Mouse (Mus musculus) hindbrain, embryonic 11.5 days (tissue): ENCODE measurements around the gene Arhgef12. TPM values are rescaled to one million over a fixed set of nuclear protein-coding genes. Genes with fewer than 3 reads are reported as not detected.
A peak's percentile ranks its signal among the peaks of the same experiment; 100 is the strongest.

ENCODE experiments used
- ATAC-seq: fragments of 200-750 bp; cut with Nextera tagmentation; 2 replicates; pipeline ENCODE4 v1.8.0; 2017; ENCODE audit warnings: mild to moderate bottlenecking, moderate TSS enrichment, moderate library complexity; ENCODE audit not compliant: low FRiP score
- DNase-seq: peaks from one replicate; pipeline ENCODE4 v3.0.0-alpha.2; 2015; ENCODE audit warnings: low spot score
- H3K27ac ChIP-seq: fragments of 300-500 bp; sonication (generic); 2 replicates; pipeline ENCODE4 v1.5.1; 2014; ENCODE audit warnings: mild to moderate bottlenecking, low read depth, low read length
- H3K27me3 ChIP-seq: fragments of 300-500 bp; sonication (generic); 2 replicates; pipeline ENCODE4 v1.6.1; 2014; ENCODE audit warnings: mild to moderate bottlenecking, low read length, moderate library complexity, mixed read lengths; ENCODE audit not compliant: control insufficient read depth, insufficient read depth
- H3K36me3 ChIP-seq: fragments of 300-500 bp; sonication (generic); 2 replicates; pipeline ENCODE4 v1.6.1; 2014; ENCODE audit warnings: mild to moderate bottlenecking, low read length, moderate library complexity, mixed read lengths; ENCODE audit not compliant: control insufficient read depth, insufficient read depth
- H3K4me1 ChIP-seq: fragments of 300-500 bp; sonication (generic); replicated peaks from 2 replicates; pipeline ENCODE4 v1.6.1; 2014; ENCODE audit warnings: low read length, mixed read lengths; ENCODE audit not compliant: control insufficient read depth, insufficient read depth
- H3K4me2 ChIP-seq: fragments of 300-500 bp; sonication (generic); replicated peaks from 2 replicates; pipeline ENCODE4 v1.6.1; 2014; ENCODE audit warnings: mild to moderate bottlenecking, low read depth, low read length
- H3K4me3 ChIP-seq: fragments of 300-500 bp; sonication (generic); 2 replicates; pipeline ENCODE4 v1.5.1; 2014; ENCODE audit warnings: low read depth, low read length
- H3K9ac ChIP-seq: fragments of 300-500 bp; sonication (generic); 2 replicates; pipeline ENCODE4 v1.6.1; 2014; ENCODE audit warnings: low read depth, low read length
- H3K9me3 ChIP-seq: fragments of 300-500 bp; sonication (generic); 2 replicates; pipeline ENCODE4 v1.6.1; 2016; ENCODE audit warnings: low read length; ENCODE audit not compliant: control insufficient read depth
- WGBS: fragments of 180-500 bp; shearing (Covaris S2); extraction: QIAGEN DNeasy Blood & Tissue Kit; methylation state at CpG from one replicate; pipeline ENCODE4 v1.1.7; 2014; 5-methylcytosine and 5-hydroxymethylcytosine counted together
- polyA plus RNA-seq: library from polyadenylated mRNA; unstranded; fragments of >200 nt; fragmentation: Nextera tagmentation; extraction: Ambion mirVana; gene quantifications from 2 replicates; pipeline ENCODE4 v1.2.1, GENCODE M21; 2014

Arhgef12 gene
- polyA plus RNA-seq, 1 experiment from 2014 or later: 22.5 TPM

GRCm38 (mm10) chr9:43105664-43106361, 1.2 kb downstream of the Arhgef12 start:
- Histone ChIP-seq H3K27me3 (no peaks in the 10 kb centered on the region), H3K4me1 (peaks cover 6% of the 10 kb centered on the region; the same call in 1 of the 2 replicates), H3K9ac (peak overlapping the region; percentile 90), H3K4me2 (peak overlapping the region; percentile 88), H3K36me3 (no peaks in the 10 kb centered on the region), H3K27ac (peak overlapping the region; percentile 88), H3K4me3 (peak overlapping the region; percentile 91), H3K9me3 (no peaks in the 10 kb centered on the region)
- peak; percentile 93 for DNase-seq
- ATAC-seq: peak; percentile 91
- WGBS: 0% methylated on average over 55 of the region's 91 CpGs

GRCm38 (mm10) chr9:43104873-43105663, 2.0 kb downstream of the Arhgef12 start:
- H3K4me2 ChIP-seq: peak overlapping the region; percentile 88
- H3K4me1 ChIP-seq: peaks cover 6% of the 10 kb centered on the region; the same call in 1 of the 2 replicates
- H3K9me3 ChIP-seq: no peaks in the 10 kb centered on the region
- ATAC-seq (0 out of 2 replicates have a peak, but pooled peaks have one; percentile 2), DNase-seq (peak; percentile 68)
- H3K36me3 ChIP-seq: no peaks in the 10 kb centered on the region
- 1% methylated on average over 37 of the region's 40 CpGs for WGBS
- peak overlapping the region; percentile 91 for H3K4me3 ChIP-seq
- peak overlapping the region; percentile 88 for H3K27ac ChIP-seq
- H3K27me3 ChIP-seq: no peaks in the 10 kb centered on the region
- H3K9ac ChIP-seq: peak overlapping the region; percentile 90

DNA sequence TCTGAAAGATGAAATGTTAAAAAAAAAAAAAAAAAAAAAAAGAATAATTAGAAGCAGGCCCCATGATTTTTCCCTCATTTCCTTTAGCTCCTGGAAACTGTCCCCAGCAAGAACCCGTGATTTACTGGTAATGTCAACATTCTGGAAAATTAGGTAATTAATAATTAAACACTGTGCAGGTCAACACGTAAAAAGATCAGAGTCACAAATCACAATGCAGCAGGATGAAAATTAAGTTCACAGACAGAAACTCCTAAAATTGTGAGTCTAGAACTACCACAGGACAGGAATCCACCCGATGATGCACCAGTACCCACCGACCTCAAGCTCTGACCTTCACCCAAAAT, 2.5 kb downstream of the Arhgef12 start:
- WGBS: 7% methylated on average over 4 of the region's 4 CpGs
- no peak for ATAC-seq
- peak overlapping the region; percentile 88 for H3K4me2 ChIP-seq
- no peaks in the 10 kb centered on the region for H3K36me3 ChIP-seq
- H3K27ac ChIP-seq: no peak overlapping the region
- H3K4me1 ChIP-seq: peaks cover 6% of the 10 kb centered on the region; the same call in 1 of the 2 replicates
- DNase-seq: no peak
- no peaks in the 10 kb centered on the region for H3K27me3 ChIP-seq
- peak overlapping the region; percentile 90 for H3K9ac ChIP-seq
- H3K9me3 ChIP-seq: no peaks in the 10 kb centered on the region
- H3K4me3 ChIP-seq: peak overlapping the region; percentile 91

GRCm38 (mm10) chr9:43103675-43104299, 3.3 kb downstream of the Arhgef12 start:
- Histone ChIP-seq H3K27me3 (no peaks in the 10 kb centered on the region), H3K9ac (no peak overlapping the region), H3K9me3 (no peaks in the 10 kb centered on the region), H3K4me1 (peaks cover 6% of the 10 kb centered on the region; the same call in 1 of the 2 replicates), H3K4me2 (peak overlapping the region; percentile 88), H3K27ac (no peak overlapping the region), H3K4me3 (peak overlapping the region; percentile 91), H3K36me3 (no peaks in the 10 kb centered on the region)
- 43% methylated on average over 4 of the region's 4 CpGs for WGBS
- ATAC-seq: no peak
- DNase-seq: no peak

GRCm38 (mm10) chr9:43102931-43103330, 4.1 kb downstream of the Arhgef12 start:
- Histone ChIP-seq H3K36me3 (no peaks in the 10 kb centered on the region), H3K27ac (no peak overlapping the region), H3K9ac (no peak overlapping the region), H3K9me3 (no peaks in the 10 kb centered on the region), H3K4me1 (peaks cover 6% of the 10 kb centered on the region; the same call in 1 of the 2 replicates), H3K27me3 (no peaks in the 10 kb centered on the region), H3K4me2 (peak overlapping the region; percentile 23; the same call in 1 of the 2 replicates), H3K4me3 (0 out of 2 replicates have a peak overlapping the region, but pooled peaks have one; percentile 2)
- WGBS: 96% methylated on average over 2 of the region's 2 CpGs
- ATAC-seq (no peak), DNase-seq (no peak)

DNA sequence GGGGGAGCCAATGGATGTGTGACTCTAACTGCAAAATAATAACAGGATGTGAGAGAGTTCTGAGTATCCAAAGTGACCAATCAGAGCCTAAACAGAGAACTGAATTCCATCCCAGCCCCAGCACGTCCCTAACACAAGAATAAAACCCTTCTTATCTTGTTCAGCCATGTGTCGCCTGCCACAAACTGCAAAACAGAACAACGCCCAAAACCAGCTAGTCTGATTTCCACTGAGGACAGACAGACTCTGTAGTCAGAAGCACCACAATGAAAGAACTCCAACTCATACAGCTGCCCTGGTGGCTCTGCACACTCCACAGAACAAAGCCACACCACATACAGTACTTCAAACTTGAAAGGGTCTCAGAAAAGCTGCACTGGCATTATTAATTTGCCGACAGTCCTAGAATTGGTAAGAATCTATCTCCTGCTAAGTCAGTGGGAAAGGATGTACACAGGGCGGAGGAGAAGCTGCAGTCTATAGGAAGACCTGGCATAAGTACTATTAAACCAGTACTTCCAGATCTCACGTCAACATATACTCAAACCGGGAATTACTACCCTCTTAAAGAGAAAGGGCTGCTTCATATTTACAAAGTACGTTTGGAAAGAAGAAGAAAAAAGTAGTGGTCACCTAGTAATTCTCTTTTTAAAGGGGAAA, 5.0 kb downstream of the Arhgef12 start:
- ATAC-seq: no peak
- H3K4me3 ChIP-seq: no peak overlapping the region
- no peak overlapping the region for H3K4me2 ChIP-seq
- DNase-seq: no peak
- H3K9ac ChIP-seq: no peak overlapping the region
- no peaks in the 10 kb centered on the region for H3K9me3 ChIP-seq
- H3K4me1 ChIP-seq: peaks cover 6% of the 10 kb centered on the region; the same call in 1 of the 2 replicates
- no peak overlapping the region for H3K27ac ChIP-seq
- H3K36me3 ChIP-seq: no peaks in the 10 kb centered on the region
- H3K27me3 ChIP-seq: no peaks in the 10 kb centered on the region
- WGBS: 81% methylated on average over 8 of the region's 8 CpGs

GRCm38 (mm10) chr9:43098922-43099321, 8.1 kb downstream of the Arhgef12 start:
- H3K4me3 ChIP-seq: no peak overlapping the region
- whole genome bisulfite sequencing: 66% methylated on average over 4 of the region's 4 CpGs
- no peaks in the 10 kb centered on the region for H3K27me3 ChIP-seq
- peaks cover 2% of the 10 kb centered on the region; the same call in 1 of the 2 replicates for H3K4me1 ChIP-seq
- DNase-seq (no peak), ATAC-seq (no peak)
- H3K9me3 ChIP-seq: no peaks in the 10 kb centered on the region
- no peak overlapping the region for H3K27ac ChIP-seq
- H3K4me2 ChIP-seq: no peak overlapping the region
- H3K36me3 ChIP-seq: no peaks in the 10 kb centered on the region
- H3K9ac ChIP-seq: no peak overlapping the region

GRCm38 (mm10) chr9:43097801-43098557, 9.1 kb downstream of the Arhgef12 start:
- H3K4me3 ChIP-seq: no peak overlapping the region
- DNase-seq (no peak), ATAC-seq (no peak)
- 0 out of 2 replicates have a peak, but pooled peaks cover 1% of the 10 kb centered on the region for H3K4me1 ChIP-seq
- no peaks in the 10 kb centered on the region for H3K9me3 ChIP-seq
- no peak overlapping the region for H3K9ac ChIP-seq
- H3K27me3 ChIP-seq: no peaks in the 10 kb centered on the region
- 92% methylated on average over 3 of the region's 3 CpGs for WGBS
- H3K4me2 ChIP-seq: no peak overlapping the region
- no peak overlapping the region for H3K27ac ChIP-seq
- no peaks in the 10 kb centered on the region for H3K36me3 ChIP-seq
